Mouse (Mus musculus) erythroblast, embryonic 14.5 days (primary cell): ENCODE measurements at regions not wholly inside any gene's neighbourhood (a gene's known extent, or its start where the extent isn't known, plus 50 kb on each side); places are given as distances from the start of the nearest gene placed in this dataset.
A peak's percentile ranks its signal among the peaks of the same experiment; 100 is the strongest.

Experiments used
- H3K27me3 ChIP-seq: 2 replicates; pipeline ENCODE4 v1.6.1; 2012; ENCODE audit warnings: inconsistent platforms; ENCODE audit not compliant: control insufficient read depth
- H3K36me3 ChIP-seq: 2 replicates; pipeline ENCODE4 v1.6.1; 2012; ENCODE audit warnings: mild to moderate bottlenecking, inconsistent platforms; ENCODE audit not compliant: control insufficient read depth
- H3K4me1 ChIP-seq: 2 replicates; pipeline ENCODE4 v1.6.1; 2012; ENCODE audit warnings: inconsistent platforms; ENCODE audit not compliant: control insufficient read depth
- H3K4me3 ChIP-seq: replicated peaks from 2 replicates; pipeline ENCODE3; 2012; ENCODE audit warnings: moderate library complexity, mild to moderate bottlenecking, inconsistent platforms
- H3K9me3 ChIP-seq: 2 replicates; pipeline ENCODE4 v1.6.1; 2012; ENCODE audit warnings: low read length, inconsistent platforms, mixed read lengths; ENCODE audit not compliant: control insufficient read depth
- GATA1 ChIP-seq: IDR thresholded peaks from 2 replicates; pipeline ENCODE4 v1.6.1; 2012; ENCODE audit warnings: low read length, inconsistent platforms, mixed read lengths
- TAL1 ChIP-seq: IDR thresholded peaks from 3 replicates; pipeline ENCODE4 v1.6.1; 2012; ENCODE audit warnings: low read length, inconsistent platforms, mixed read lengths

DNA sequence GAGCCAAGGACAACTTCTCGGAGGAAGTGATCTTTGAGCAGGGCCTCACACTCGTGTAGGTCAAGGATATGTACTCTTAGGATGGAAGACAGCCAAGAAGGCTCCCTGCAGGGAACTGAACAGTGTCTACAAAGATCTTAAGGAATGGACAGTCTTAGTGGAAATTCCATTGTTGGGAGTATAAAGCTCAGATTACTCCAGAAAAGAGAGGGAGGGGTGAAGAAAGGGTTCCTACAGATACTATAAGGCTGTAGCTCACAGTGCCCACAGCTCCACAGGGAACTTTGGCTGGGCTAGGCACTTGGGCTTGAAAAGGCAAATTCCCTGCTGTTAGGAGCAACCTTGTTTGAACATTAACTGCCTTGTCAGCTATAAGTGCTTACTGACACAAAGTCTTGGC is 85.6 kb upstream of the Slc1a4 start:
- Histone ChIP-seq H3K36me3 (no peaks in the 10 kb centered on the region), H3K4me3 (no peak overlapping the region), H3K9me3 (peaks cover 34% of the 10 kb centered on the region), H3K27me3 (no peaks in the 10 kb centered on the region), H3K4me1 (no peaks in the 10 kb centered on the region)
- TF ChIP-seq GATA1 (no peak), TAL1 (no peak)

DNA sequence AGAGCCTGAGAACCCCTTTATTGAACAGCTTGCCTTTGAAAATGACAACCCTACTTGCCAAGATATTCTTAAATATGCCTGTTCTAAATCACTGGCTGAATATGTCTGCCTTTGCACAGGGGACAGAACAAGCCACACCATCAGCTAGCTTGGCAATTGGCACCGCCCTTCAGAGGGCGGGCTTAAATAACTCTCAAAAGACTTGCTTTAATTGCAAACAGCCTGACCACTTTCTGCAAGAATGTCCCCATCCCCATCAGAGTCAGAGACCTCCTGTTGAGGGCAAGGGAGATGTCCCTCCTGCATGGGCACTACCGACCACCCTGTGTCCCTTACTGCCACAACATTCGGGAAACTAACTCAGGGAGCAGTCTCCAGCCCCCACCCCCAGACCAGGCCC is 88.4 kb upstream of the Slc1a4 start:
- no peaks in the 10 kb centered on the region for H3K36me3 ChIP-seq
- H3K4me3 ChIP-seq = no peak overlapping the region
- TF ChIP-seq GATA1 (no peak), TAL1 (no peak)
- H3K9me3 ChIP-seq = peaks cover 23% of the 10 kb centered on the region
- no peaks in the 10 kb centered on the region for H3K27me3 ChIP-seq
- H3K4me1 ChIP-seq = no peaks in the 10 kb centered on the region

DNA sequence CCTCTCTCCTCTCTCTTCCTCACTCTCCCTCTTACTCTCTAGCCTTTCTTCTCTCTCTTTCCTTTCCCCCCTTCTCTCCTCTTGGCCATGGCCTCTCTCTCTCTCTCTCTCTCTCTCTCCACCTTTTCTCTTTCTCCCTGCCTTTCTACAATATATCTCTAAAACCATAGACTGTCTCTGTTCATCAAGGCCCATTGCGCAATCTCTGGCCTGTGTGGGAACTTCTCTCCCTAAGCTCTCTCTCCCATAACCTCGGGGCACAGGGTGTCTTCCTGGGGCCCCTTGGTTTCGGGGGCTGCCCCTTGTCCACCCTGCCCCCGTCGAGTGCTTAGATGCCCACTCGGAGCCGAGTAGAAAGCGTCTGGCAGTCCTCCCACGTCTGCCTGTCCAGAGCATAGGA is 103.5 kb upstream of the Slc1a4 start:
- Histone ChIP-seq H3K27me3 (no peaks in the 10 kb centered on the region; the same call in 1 of the 2 replicates), H3K4me3 (no peak overlapping the region), H3K9me3 (no peaks in the 10 kb centered on the region), H3K36me3 (no peaks in the 10 kb centered on the region), H3K4me1 (no peaks in the 10 kb centered on the region)
- TF ChIP-seq GATA1 (no peak), TAL1 (no peak)

DNA sequence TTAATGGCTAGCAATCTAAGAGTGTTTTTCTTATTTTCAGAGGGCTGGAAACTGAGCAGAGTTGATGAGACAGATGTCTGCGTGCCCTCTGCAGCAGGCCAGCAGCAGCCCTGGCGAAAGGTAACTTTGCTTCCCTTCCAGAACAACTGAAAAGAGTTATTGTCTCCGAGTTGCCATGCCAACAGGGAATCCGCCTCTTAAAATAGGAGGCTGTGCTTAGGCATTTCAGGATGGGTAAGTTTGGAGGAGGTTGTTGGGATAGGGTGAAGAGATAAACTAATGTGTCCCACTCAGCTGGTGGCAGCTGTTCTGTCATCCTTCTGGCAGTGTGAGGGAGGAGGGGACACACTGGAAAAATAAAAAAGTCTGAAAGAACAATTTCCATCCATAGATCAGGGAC is 100.6 kb upstream of the Sertad2 start:
- H3K36me3 ChIP-seq = no peaks in the 10 kb centered on the region
- H3K9me3 ChIP-seq = peaks cover 1% of the 10 kb centered on the region; the same call in 1 of the 2 replicates
- TF ChIP-seq TAL1 (no peak), GATA1 (no peak)
- no peak overlapping the region for H3K4me3 ChIP-seq
- peaks cover 10% of the 10 kb centered on the region for H3K27me3 ChIP-seq
- peaks cover 7% of the 10 kb centered on the region; the same call in 1 of the 2 replicates for H3K4me1 ChIP-seq

DNA sequence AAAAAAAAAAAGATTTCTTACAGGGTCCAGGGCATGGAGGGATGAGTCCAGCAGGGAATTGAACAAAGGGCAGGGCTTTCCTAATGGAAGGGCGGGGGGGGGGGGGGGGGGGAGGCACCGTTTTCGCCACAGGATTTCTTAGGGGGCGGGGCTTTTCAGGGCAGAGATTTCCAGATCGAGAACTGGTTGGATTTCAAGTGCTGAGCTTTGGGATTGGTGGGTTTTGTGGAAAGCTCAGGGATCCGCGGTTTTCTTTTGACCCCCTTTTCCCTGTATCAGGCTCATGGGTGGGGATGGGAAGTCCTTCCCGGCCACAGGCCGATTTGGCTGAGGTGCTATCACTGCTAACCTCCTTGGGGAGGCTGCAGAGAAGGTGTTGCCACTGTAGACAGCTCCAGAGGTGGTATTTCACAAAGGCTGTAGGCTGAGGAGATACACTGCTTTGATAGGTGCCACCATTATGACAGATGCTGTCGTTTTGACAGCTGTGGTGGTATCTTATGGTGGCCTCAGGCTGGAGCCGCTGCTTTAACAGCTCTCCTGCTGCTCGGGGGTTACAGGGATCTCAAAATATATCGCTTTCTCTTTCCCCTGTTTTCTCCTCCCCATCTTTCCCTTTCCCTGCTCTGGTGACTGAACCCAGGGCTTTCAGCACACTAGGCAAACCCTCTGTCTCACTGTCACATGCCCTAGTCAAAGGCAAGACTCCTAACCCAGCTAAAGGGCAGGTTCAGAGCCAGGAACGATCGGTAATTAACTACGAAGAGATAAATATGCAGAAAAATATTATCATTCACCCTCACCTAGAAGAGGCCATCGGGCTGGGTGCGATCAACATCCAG is 97.8 kb upstream of the Sertad2 start:
- no peak for TF ChIP-seq TAL1
- no peak for TF ChIP-seq GATA1
- Histone ChIP-seq H3K4me1 (peaks cover 7% of the 10 kb centered on the region; the same call in 1 of the 2 replicates), H3K4me3 (no peak overlapping the region), H3K36me3 (no peaks in the 10 kb centered on the region), H3K9me3 (peaks cover 5% of the 10 kb centered on the region; the same call in 1 of the 2 replicates), H3K27me3 (peaks cover 10% of the 10 kb centered on the region)

DNA sequence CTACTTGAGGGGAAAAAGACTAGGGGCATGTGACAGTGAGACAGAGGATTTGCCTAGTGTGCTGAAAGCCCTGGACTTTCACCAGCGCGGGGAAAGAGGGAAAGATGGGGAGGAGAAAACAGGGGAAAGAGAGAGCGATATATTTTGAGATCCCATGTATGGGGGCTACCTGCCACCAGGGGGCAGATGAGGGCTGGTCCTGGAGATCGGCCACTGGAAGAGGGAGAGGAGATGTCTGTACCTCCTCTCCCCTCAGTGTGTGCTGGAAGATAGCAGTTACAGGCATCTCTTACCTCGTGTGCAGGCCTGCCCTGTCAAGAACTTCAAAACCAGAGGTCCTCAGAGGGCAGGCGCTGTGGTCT is 97.2 kb upstream of the Sertad2 start:
- Histone ChIP-seq H3K27me3 (peaks cover 10% of the 10 kb centered on the region), H3K9me3 (peaks cover 5% of the 10 kb centered on the region; the same call in 1 of the 2 replicates), H3K4me3 (no peak overlapping the region), H3K4me1 (peaks cover 7% of the 10 kb centered on the region; the same call in 1 of the 2 replicates), H3K36me3 (no peaks in the 10 kb centered on the region)
- no peak for TF ChIP-seq GATA1
- no peak for TF ChIP-seq TAL1

DNA sequence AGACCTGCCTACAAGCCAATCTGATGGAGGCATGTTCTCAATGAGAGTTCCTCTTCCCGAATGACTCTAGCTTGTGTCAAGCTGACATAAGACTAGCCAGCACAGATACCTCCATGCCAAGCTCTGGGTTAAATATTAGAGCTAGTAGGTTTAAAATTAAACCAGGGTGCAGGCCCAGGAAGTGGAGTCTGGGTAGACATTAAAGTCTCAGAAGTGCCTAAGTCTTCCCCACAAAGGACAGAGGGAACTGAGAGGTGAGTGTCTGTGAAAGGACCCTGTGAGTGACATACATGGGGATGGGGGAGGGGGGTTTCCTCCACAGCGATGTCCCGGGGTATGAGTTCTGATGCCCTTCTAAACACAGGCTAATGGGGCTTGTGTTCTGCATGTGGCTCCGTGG is 90.2 kb upstream of the Sertad2 start:
- Histone ChIP-seq H3K36me3 (no peaks in the 10 kb centered on the region), H3K4me1 (peaks cover 11% of the 10 kb centered on the region), H3K27me3 (peaks cover 41% of the 10 kb centered on the region), H3K9me3 (no peaks in the 10 kb centered on the region), H3K4me3 (no peak overlapping the region)
- TF ChIP-seq GATA1 (no peak), TAL1 (no peak)

DNA sequence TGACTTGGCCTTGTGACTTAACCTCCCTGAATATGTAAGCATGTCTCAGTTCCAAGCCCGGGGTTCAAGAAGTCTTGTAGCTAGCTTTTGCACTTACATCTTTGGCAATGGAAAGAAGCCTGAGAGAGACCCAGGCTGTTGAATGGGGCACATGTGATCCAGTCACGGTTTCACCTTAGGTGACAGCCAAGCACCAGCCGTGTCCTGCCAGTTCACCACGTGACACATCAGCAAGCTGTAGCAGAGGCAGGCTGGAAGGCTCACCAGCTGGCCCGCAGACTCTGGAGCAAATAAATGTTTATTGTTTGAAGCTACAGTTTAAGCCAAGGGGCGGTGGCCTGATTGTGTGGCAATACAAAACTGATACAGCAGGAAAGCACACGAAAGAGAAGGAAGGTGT is 89.3 kb upstream of the Sertad2 start:
- no peaks in the 10 kb centered on the region for H3K36me3 ChIP-seq
- H3K4me3 ChIP-seq = no peak overlapping the region
- peaks cover 43% of the 10 kb centered on the region for H3K27me3 ChIP-seq
- H3K4me1 ChIP-seq = peaks cover 11% of the 10 kb centered on the region
- no peak for TF ChIP-seq TAL1
- TF ChIP-seq GATA1 = no peak
- H3K9me3 ChIP-seq = no peaks in the 10 kb centered on the region

DNA sequence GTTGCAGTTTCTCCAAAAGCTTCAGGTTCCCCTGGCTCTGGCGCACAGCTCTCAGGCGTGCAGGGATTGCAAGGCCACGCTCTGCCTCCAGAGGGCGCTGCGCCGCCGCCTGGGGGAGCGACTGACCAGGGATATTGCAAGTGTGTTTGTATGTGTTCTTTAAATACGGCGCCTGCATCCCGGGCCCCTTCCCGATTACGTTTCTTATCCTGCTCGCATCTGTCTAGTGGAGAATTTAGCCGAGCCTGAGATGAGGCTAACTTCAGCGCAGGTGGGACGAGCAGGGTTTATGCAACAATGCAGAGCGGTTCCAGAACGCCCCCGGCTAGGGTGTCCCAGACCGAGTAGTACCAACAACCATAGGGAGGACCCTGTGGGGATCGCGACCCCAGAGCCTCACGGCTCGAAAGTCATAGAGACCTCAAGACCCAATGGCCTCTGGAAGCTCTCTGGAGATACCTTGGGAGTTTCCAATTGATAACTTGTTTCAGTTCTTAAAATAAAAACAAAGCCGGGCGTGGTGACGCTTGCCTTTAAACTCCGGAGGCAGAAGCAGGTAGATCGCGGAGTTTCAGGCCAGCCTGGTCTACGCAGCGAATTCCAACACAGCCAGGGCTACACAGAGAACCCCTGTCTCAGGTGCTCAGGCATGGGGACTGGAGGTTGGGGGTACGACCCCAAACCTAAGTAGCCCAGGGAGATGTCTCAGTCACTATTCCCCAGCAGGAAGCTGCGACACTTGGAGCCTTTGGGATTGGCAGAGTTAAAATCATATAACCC is 87.8 kb upstream of the Sertad2 start:
- Histone ChIP-seq H3K27me3 (peaks cover 43% of the 10 kb centered on the region), H3K9me3 (no peaks in the 10 kb centered on the region), H3K4me1 (peaks cover 11% of the 10 kb centered on the region), H3K36me3 (no peaks in the 10 kb centered on the region), H3K4me3 (peak overlapping the region; percentile 59)
- TF ChIP-seq GATA1 (no peak), TAL1 (no peak)
